Mouse (Mus musculus) thymus, adult 2 months (tissue): ENCODE measurements around the gene Cyfip1. TPM values are rescaled to one million over a fixed set of nuclear protein-coding genes. Genes with fewer than 3 reads are reported as not detected.

Experiments
- DNase-seq: peaks from one replicate; pipeline ENCODE4 v3.0.0; 2021
- H3K27ac ChIP-seq: fragments of 200-500 bp; 2 replicates; pipeline ENCODE4 v1.5.1; 2012; ENCODE audit warnings: low read length, control low read depth; ENCODE audit not compliant: control insufficient read depth, insufficient read depth
- H3K27me3 ChIP-seq: fragments of 200-500 bp; 2 replicates; pipeline ENCODE4 v1.6.1; 2012; ENCODE audit warnings: mild to moderate bottlenecking, low read length, moderate library complexity, mixed read lengths; ENCODE audit not compliant: control insufficient read depth, insufficient read depth
- H3K36me3 ChIP-seq: fragments of 200-500 bp; 2 replicates; pipeline ENCODE4 v1.6.1; 2012; ENCODE audit warnings: mild to moderate bottlenecking, low read length, moderate library complexity; ENCODE audit not compliant: control insufficient read depth, insufficient read depth
- H3K4me1 ChIP-seq: fragments of 200-500 bp; replicated peaks from 2 replicates; pipeline ENCODE4 v1.6.1; 2012; ENCODE audit warnings: low read length; ENCODE audit not compliant: control insufficient read depth, insufficient read depth
- H3K4me3 ChIP-seq: fragments of 200-500 bp; 2 replicates; pipeline ENCODE4 v1.5.1; 2012; ENCODE audit warnings: mild to moderate bottlenecking, low read length, control low read depth, moderate library complexity; ENCODE audit not compliant: control insufficient read depth, insufficient read depth
- CTCF ChIP-seq: fragments of 200-500 bp; IDR thresholded peaks from 2 replicates; pipeline ENCODE4 v1.5.1; 2012; ENCODE audit warnings: mild to moderate bottlenecking, control low read depth, low read length, moderate library complexity, borderline replicate concordance; ENCODE audit not compliant: control insufficient read depth, poor library complexity, insufficient read depth; ENCODE audit errors: extremely low read depth
- POLR2A ChIP-seq: fragments of 200-500 bp; IDR thresholded peaks from 2 replicates; pipeline ENCODE4 v1.6.1; 2012; ENCODE audit warnings: mild to moderate bottlenecking, low read length, control low read depth, moderate library complexity; ENCODE audit not compliant: control insufficient read depth, poor library complexity, insufficient read depth; ENCODE audit errors: extremely low read depth
- WGBS: fragments of 180-500 bp; shearing (Covaris S2); methylation state at CpG from one replicate; pipeline ENCODE4 v1.1.7; 2018; 5-methylcytosine and 5-hydroxymethylcytosine counted together
- polyA plus RNA-seq: library from polyadenylated mRNA; depleted of rRNA; stranded (reverse); fragments of >200 nt; gene quantifications from 2 replicates; pipeline ENCODE4 v1.2.3, GENCODE M21; 2012; rRNA removed

Gene Cyfip1
- polyA plus RNA-seq, 1 experiment, result 15.7 TPM

GRCm38 (mm10) chr7:55974429-55974828 lies 132.9 kb downstream of the Cyfip1 start:
- Histone ChIP-seq H3K27me3 (no peaks in the 10 kb centered on the region), H3K36me3 (no peaks in the 10 kb centered on the region), H3K4me3 (no peak overlapping the region), H3K27ac (no peak overlapping the region), H3K4me1 (no peaks in the 10 kb centered on the region)
- 95% methylated on average over 2 of the region's 2 CpGs for WGBS
- TF ChIP-seq POLR2A (no peak), CTCF (no peak)
- no peak for DNase-seq

DNA sequence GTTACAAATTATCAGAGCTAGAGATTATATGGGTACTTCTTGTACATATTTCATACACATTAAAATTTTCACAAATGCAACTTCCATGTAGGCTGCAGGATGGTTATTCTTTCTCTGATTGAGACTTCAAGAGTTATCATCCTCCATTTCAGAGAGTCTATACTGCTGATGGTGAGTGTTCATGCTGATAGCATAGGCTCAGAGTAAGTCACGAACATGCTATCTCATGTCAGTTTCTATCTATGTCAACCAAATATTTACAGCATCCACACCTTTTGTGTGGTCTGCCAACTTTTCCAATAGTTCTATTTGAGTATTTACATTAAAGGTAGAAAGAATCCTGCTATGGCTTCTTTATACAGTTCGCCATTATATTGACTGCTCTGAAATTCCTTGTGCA lies 140.0 kb downstream of the Cyfip1 start:
- TF ChIP-seq POLR2A, result no peak
- no peak for TF ChIP-seq CTCF
- Histone ChIP-seq H3K27me3 (no peaks in the 10 kb centered on the region), H3K4me3 (no peak overlapping the region), H3K27ac (no peak overlapping the region), H3K36me3 (no peaks in the 10 kb centered on the region), H3K4me1 (no peaks in the 10 kb centered on the region)
- WGBS, result 97% methylated on average over 2 of the region's 2 CpGs
- DNase-seq, result no peak

Other genes with a start within 250 kb of the Cyfip1 start
- gene Siglech, start 73.6 kb upstream of the Cyfip1 start, polyA plus RNA-seq, result 17.5 and 20.5 TPM in 2 replicates
- 5.9 and 6.0 TPM in 2 replicates for gene Tubgcp5, start 47.6 kb upstream of the Cyfip1 start, polyA plus RNA-seq
- 18.1 and 23.0 TPM in 2 replicates for gene Nipa2, start 120.7 kb downstream of the Cyfip1 start, polyA plus RNA-seq
- gene Nipa1, start 178.2 kb downstream of the Cyfip1 start, polyA plus RNA-seq, result 0.74 and 0.80 TPM in 2 replicates
- 32.0 and 33.1 TPM in 2 replicates for gene Herc2, start 208.5 kb downstream of the Cyfip1 start, polyA plus RNA-seq